Comparison of ENCODE assay signal across 8 mouse cellular contexts in genomic region chr13:80883190-80883589, GRCm38 (mm10). TPM values are rescaled to one million over a fixed set of nuclear protein-coding genes. Genes with fewer than 3 reads are reported as not detected.
DNase-seq lines count a peak whose midpoint lies in the region; ATAC-seq and TF ChIP-seq lines count a peak whose summit lies in the region.

TSS of gene Arrdc3 (plus strand) at chr13:80883384.

- no peaks in the 10 kb centered on the region for H3K27me3 ChIP-seq in embryonic facial prominence, embryonic 14.5 days (replicated peaks; ENCODE audit: control insufficient read depth, insufficient read depth, low read length)
- H3K27me3 ChIP-seq in limb, embryonic 14.5 days (ENCODE audit: control insufficient read depth, insufficient read depth, low read length), result no peaks in the 10 kb centered on the region
- H3K27me3 ChIP-seq in midbrain, postnatal 0 days (ENCODE audit: insufficient read depth, low read length), result no peaks in the 10 kb centered on the region

- WGBS in embryonic facial prominence, embryonic 14.5 days, result under 1% methylated on average over 9 of the region's 31 CpGs
- under 1% methylated on average over 29 of the region's 31 CpGs for WGBS in limb, embryonic 14.5 days
- under 1% methylated on average over 31 of the region's 31 CpGs for WGBS in midbrain, postnatal 0 days

- peak within 1 kb of the TSS; percentile 100 for H3K9ac ChIP-seq in embryonic facial prominence, embryonic 14.5 days (ENCODE audit: low read depth, low read length)
- peak within 1 kb of the TSS; percentile 100 for H3K9ac ChIP-seq in limb, embryonic 14.5 days (ENCODE audit: low read depth, low read length, severe bottlenecking)
- H3K9ac ChIP-seq in midbrain, postnatal 0 days (replicated peaks; ENCODE audit: low read length, poor library complexity, severe bottlenecking), result peak within 1 kb of the TSS; percentile 99

- peaks cover 3% of the 10 kb centered on the region for H3K4me1 ChIP-seq in embryonic facial prominence, embryonic 14.5 days (ENCODE audit: control insufficient read depth, insufficient read depth, low read length)
- H3K4me1 ChIP-seq in limb, embryonic 14.5 days (ENCODE audit: control insufficient read depth, insufficient read depth, low read length), result peaks cover 7% of the 10 kb centered on the region
- H3K4me1 ChIP-seq in midbrain, postnatal 0 days (ENCODE audit: insufficient read depth, low read length), result no peaks in the 10 kb centered on the region

- peak; percentile 54 for ATAC-seq in embryonic facial prominence, embryonic 14.5 days (ENCODE audit: low read depth)
- ATAC-seq in limb, embryonic 14.5 days (ENCODE audit: low FRiP score, low read depth), result peak; percentile 56
- peak; percentile 57 for ATAC-seq in midbrain, postnatal 0 days (ENCODE audit: low FRiP score)

- H3K27ac ChIP-seq in embryonic facial prominence, embryonic 14.5 days (replicated peaks; ENCODE audit: low read depth, low read length), result peak within 1 kb of the TSS; percentile 100
- H3K27ac ChIP-seq in limb, embryonic 14.5 days (replicated peaks; ENCODE audit: low read depth, low read length), result peak within 1 kb of the TSS; percentile 100
- peak within 1 kb of the TSS; percentile 100 for H3K27ac ChIP-seq in midbrain, postnatal 0 days (ENCODE audit: low read depth, low read length)

- peak within 1 kb of the TSS; percentile 64 for H3K4me2 ChIP-seq in embryonic facial prominence, embryonic 14.5 days (ENCODE audit: low read depth, low read length)
- peak within 1 kb of the TSS; percentile 61 for H3K4me2 ChIP-seq in limb, embryonic 14.5 days (replicated peaks; ENCODE audit: low read depth, low read length, severe bottlenecking)
- H3K4me2 ChIP-seq in midbrain, postnatal 0 days (ENCODE audit: low read depth, low read length, poor library complexity, severe bottlenecking), result peak within 1 kb of the TSS; percentile 49

- H3K9me3 ChIP-seq in embryonic facial prominence, embryonic 14.5 days (ENCODE audit: control insufficient read depth, low read length), result no peaks in the 10 kb centered on the region
- H3K9me3 ChIP-seq in limb, embryonic 14.5 days (ENCODE audit: control insufficient read depth, low read length), result no peaks in the 10 kb centered on the region
- no peaks in the 10 kb centered on the region for H3K9me3 ChIP-seq in midbrain, postnatal 0 days (ENCODE audit: low read length)

- TF ChIP-seq CTCF in midbrain, postnatal 0 days (IDR thresholded peaks at IDR 0.05), result no peak

- DNase-seq in 3T3-L1 (ENCODE audit: low read depth, low spot score), result peak; percentile 95
- DNase-seq in adrenal gland, postnatal 4 days (ENCODE audit: low spot score in 2 of 2), result peak; percentile 92 to 97
- DNase-seq in embryonic facial prominence, embryonic 14.5 days (ENCODE audit: low spot score), result peak; percentile 97
- DNase-seq in heart, adult 8-10 months (ENCODE audit: low spot score), result peak; percentile 96
- peak; percentile 98 for DNase-seq in kidney, adult 9 months
- DNase-seq in limb, embryonic 14.5 days (ENCODE audit: low spot score), result peak; percentile 97
- peak; percentile 99 for DNase-seq in midbrain, postnatal 0 days (ENCODE audit: low spot score)
- peak; percentile 94 to 97 for DNase-seq in spleen, postnatal 14 days (ENCODE audit: low spot score in 2 of 2)

- peak; percentile 100; the same call in 1 of the 2 replicates for TF ChIP-seq POLR2A in limb, embryonic 14.5 days (IDR thresholded peaks at IDR 0.05; ENCODE audit: borderline replicate concordance, extremely low read depth, insufficient read depth, insufficient read length)

- H3K36me3 ChIP-seq in embryonic facial prominence, embryonic 14.5 days (ENCODE audit: control insufficient read depth, insufficient read depth, low read length), result peaks cover 7% of the 10 kb centered on the region
- peaks cover 7% of the 10 kb centered on the region for H3K36me3 ChIP-seq in limb, embryonic 14.5 days (ENCODE audit: control insufficient read depth, insufficient read depth, low read length)
- H3K36me3 ChIP-seq in midbrain, postnatal 0 days (ENCODE audit: insufficient read depth, low read length), result no peaks in the 10 kb centered on the region

- peak within 1 kb of the TSS; percentile 94 for H3K4me3 ChIP-seq in embryonic facial prominence, embryonic 14.5 days (ENCODE audit: low read depth, low read length)
- H3K4me3 ChIP-seq in limb, embryonic 14.5 days (replicated peaks; ENCODE audit: low read length), result peak within 1 kb of the TSS; percentile 91
- peak within 1 kb of the TSS; percentile 60 for H3K4me3 ChIP-seq in midbrain, postnatal 0 days (ENCODE audit: low read depth, low read length)

RNA-seq across cellular contexts. Expression of gene Arrdc3, which starts in this region (rescaled TPM):
- 100 to 1,000 TPM; 146 to 159 TPM for total RNA-seq in adrenal gland, postnatal 4 days (2021)
- polyA plus RNA-seq in embryonic facial prominence, embryonic 14.5 days (2014; fragmentation: Nextera tagmentation; extraction: Ambion mirVana), result 44.2 and 74.4 TPM in 2 replicates
- 10 to 100 TPM; 25.2 to 40.2 (median 31.2) TPM for total RNA-seq in heart, adult 8-10 months (2022)
- 49.4 and 59.0 TPM in 2 replicates for polyA plus RNA-seq in limb, embryonic 14.5 days (2012; rRNA removed)
- polyA plus RNA-seq in limb, embryonic 14.5 days (2014; fragmentation: Nextera tagmentation; extraction: Ambion mirVana), result 66.1 and 66.5 TPM in 2 replicates
- 74.3 and 82.0 TPM in 2 replicates for total RNA-seq in midbrain, postnatal 0 days (2014; rRNA removed)
- 42.2 and 42.5 TPM in 2 replicates for polyA plus RNA-seq in midbrain, postnatal 0 days (2015; fragmentation: Nextera tagmentation; extraction: Ambion mirVana)

Comparison
In these comparisons a context has a peak if more than half of its experiments do, and no peak if none do; other contexts are left out.
1. Peak in every context shown above with its lines: DNase-seq, ATAC-seq, H3K4me3 ChIP-seq and H3K27ac ChIP-seq.